Mouse (Mus musculus) ES-Bruce4 (cell line): Measurements from ENCODE around the gene Tuba1c. TPM values are rescaled to one million over a fixed set of nuclear protein-coding genes. Genes with fewer than 3 reads are reported as not detected.
"Not testable (repeated sequence)": the region's sequence is repeated elsewhere in the genome, so short reads cannot be mapped to it uniquely, and the experiment has no call there.

Experiments
- H3K27ac ChIP-seq: 2 replicates; pipeline ENCODE4 v1.5.1; 2012; ENCODE audit warnings: low read length, inconsistent platforms; ENCODE audit not compliant: insufficient read depth
- H3K27me3 ChIP-seq: 2 replicates; pipeline ENCODE4 v1.6.1; 2012; ENCODE audit warnings: mild to moderate bottlenecking, low read length, inconsistent platforms; ENCODE audit not compliant: control insufficient read depth, poor library complexity, insufficient read depth, severe bottlenecking
- H3K36me3 ChIP-seq: 2 replicates; pipeline ENCODE4 v1.6.1; 2012; ENCODE audit warnings: inconsistent platforms, mild to moderate bottlenecking, low read length, moderate library complexity; ENCODE audit not compliant: control insufficient read depth, poor library complexity, insufficient read depth, severe bottlenecking
- H3K4me1 ChIP-seq: one replicate; pipeline ENCODE4 v1.8.1; 2011; ENCODE audit warnings: low read length; ENCODE audit not compliant: control insufficient read depth, insufficient read depth
- H3K4me3 ChIP-seq: 2 replicates; pipeline ENCODE4 v1.5.1; 2011; ENCODE audit warnings: low read depth, mild to moderate bottlenecking, low read length
- H3K9ac ChIP-seq: 2 replicates; pipeline ENCODE4 v1.6.1; 2012; ENCODE audit warnings: low read depth, mild to moderate bottlenecking, inconsistent platforms; ENCODE audit not compliant: poor library complexity, severe bottlenecking
- H3K9me3 ChIP-seq: replicated peaks from 2 replicates; pipeline ENCODE4 v1.6.1; 2012; ENCODE audit warnings: mild to moderate bottlenecking, low read length, inconsistent platforms; ENCODE audit not compliant: control insufficient read depth, poor library complexity, insufficient read depth, severe bottlenecking
- CTCF ChIP-seq: IDR thresholded peaks from one replicate; pipeline ENCODE4 v1.8.1; 2011; ENCODE audit warnings: low read depth, low read length
- EP300 ChIP-seq: IDR thresholded peaks from 2 replicates; pipeline ENCODE4 v1.6.1; 2011; ENCODE audit warnings: low read depth, low read length; ENCODE audit not compliant: insufficient read depth
- POLR2A ChIP-seq: IDR thresholded peaks from one replicate; pipeline ENCODE4 v1.8.1; 2011; ENCODE audit warnings: low read length; ENCODE audit not compliant: insufficient read depth
- polyA plus RNA-seq: library from polyadenylated mRNA; stranded (reverse); fragments of >200 nt; gene quantifications from 2 replicates; pipeline ENCODE4 v1.2.4, GENCODE M21; 2011; ENCODE audit warnings: low read depth; ENCODE audit not compliant: missing spikeins, insufficient read depth, insufficient read length

The Tuba1c gene
- polyA plus RNA-seq, 1 experiment, result 407 TPM

GRCm38 (mm10) chr15:99044854-99045253 lies 15.2 kb downstream of the Tuba1c start:
- H3K9me3 ChIP-seq, result no peaks in the 10 kb centered on the region
- H3K9ac ChIP-seq, result peak overlapping the region; percentile 23; the same call in 1 of the 2 replicates
- no peaks in the 10 kb centered on the region for H3K27me3 ChIP-seq
- no peak overlapping the region for H3K4me3 ChIP-seq
- peak overlapping the region; percentile 75 for H3K27ac ChIP-seq
- peaks cover 4% of the 10 kb centered on the region for H3K4me1 ChIP-seq
- no peaks in the 10 kb centered on the region for H3K36me3 ChIP-seq
- no peak for TF ChIP-seq CTCF
- no peak for TF ChIP-seq POLR2A
- no peak for TF ChIP-seq EP300

GRCm38 (mm10) chr15:99045734-99046133 lies 16.0 kb downstream of the Tuba1c start:
- not testable (repeated sequence) for H3K9me3 ChIP-seq, H3K4me3 ChIP-seq, H3K27ac ChIP-seq, H3K36me3 ChIP-seq, H3K4me1 ChIP-seq, H3K27me3 ChIP-seq
- H3K9ac ChIP-seq, result 0 out of 2 replicates have a peak overlapping the region, but pooled peaks have one; percentile 23

GRCm38 (mm10) chr15:99049473-99050253 lies 20.0 kb downstream of the Tuba1c start:
- Histone ChIP-seq H3K9ac (peak overlapping the region; percentile 38; the same call in 1 of the 2 replicates), H3K9me3 (no peaks in the 10 kb centered on the region), H3K27me3 (no peaks in the 10 kb centered on the region), H3K4me3 (no peak overlapping the region), H3K36me3 (no peaks in the 10 kb centered on the region), H3K27ac (peak overlapping the region; percentile 82), H3K4me1 (peaks cover 3% of the 10 kb centered on the region)
- TF ChIP-seq EP300 (no peak), CTCF (peak; percentile 71)

GRCm38 (mm10) chr15:99053373-99053772 lies 23.7 kb downstream of the Tuba1c start:
- H3K4me3 ChIP-seq, result no peak overlapping the region
- H3K27ac ChIP-seq, result no peak overlapping the region
- no peaks in the 10 kb centered on the region for H3K9me3 ChIP-seq
- 0 out of 2 replicates have a peak, but pooled peaks cover 2% of the 10 kb centered on the region for H3K27me3 ChIP-seq
- H3K4me1 ChIP-seq, result peaks cover 2% of the 10 kb centered on the region
- TF ChIP-seq POLR2A (no peak), CTCF (no peak), EP300 (no peak)
- no peaks in the 10 kb centered on the region for H3K36me3 ChIP-seq
- no peak overlapping the region for H3K9ac ChIP-seq

GRCm38 (mm10) chr15:99055040-99055439 lies 25.3 kb downstream of the Tuba1c start, which contains the start of gene Prph:
Gene Prph (plus strand): TSS chr15:99055174.
- Histone ChIP-seq H3K9ac (peak within 1 kb of the TSS; percentile 39), H3K9me3 (no peaks in the 10 kb centered on the region)

GRCm38 (mm10) chr15:99055511-99055961 lies 25.8 kb downstream of the Tuba1c start:
- H3K9ac ChIP-seq, result peak overlapping the region; percentile 39
- H3K4me1 ChIP-seq, result peaks cover 2% of the 10 kb centered on the region
- no peaks in the 10 kb centered on the region for H3K36me3 ChIP-seq
- H3K9me3 ChIP-seq, result no peaks in the 10 kb centered on the region
- no peak for TF ChIP-seq EP300
- no peak for TF ChIP-seq POLR2A
- no peak for TF ChIP-seq CTCF
- no peak overlapping the region for H3K27ac ChIP-seq
- 0 out of 2 replicates have a peak, but pooled peaks cover 2% of the 10 kb centered on the region for H3K27me3 ChIP-seq
- H3K4me3 ChIP-seq, result peak overlapping the region; percentile 62

More at GRCm38 (mm10) chr15:99055040-99055439, 25.3 kb downstream of the Tuba1c start, which contains the start of gene Prph:
- TF ChIP-seq POLR2A (no peak), EP300 (no peak), CTCF (no peak)
- no peak within 1 kb of the TSS for H3K27ac ChIP-seq
- no peaks in the 10 kb centered on the region for H3K36me3 ChIP-seq
- peak within 1 kb of the TSS; percentile 62 for H3K4me3 ChIP-seq
- 0 out of 2 replicates have a peak, but pooled peaks cover 2% of the 10 kb centered on the region for H3K27me3 ChIP-seq
- H3K4me1 ChIP-seq, result peaks cover 2% of the 10 kb centered on the region
